Mouse (Mus musculus) kidney, postnatal 0 days (tissue): ENCODE measurements around the gene Mob3a. TPM values are rescaled to one million over a fixed set of nuclear protein-coding genes. Genes with fewer than 3 reads are reported as not detected.

Source experiments
- ATAC-seq: fragments of 200-750 bp; cut with Nextera tagmentation; replicated peaks from 2 replicates; pipeline ENCODE4 v1.8.0; 2017; ENCODE audit warnings: low read depth, moderate number of reproducible peaks, moderate TSS enrichment, moderate library complexity; ENCODE audit not compliant: low FRiP score
- DNase-seq: peaks from one replicate; pipeline ENCODE4 v3.0.0-alpha.2; 2016; ENCODE audit warnings: low spot score
- H3K27ac ChIP-seq: fragments of 300-500 bp; sonication (generic); 2 replicates; pipeline ENCODE4 v1.5.1; 2014; ENCODE audit warnings: mild to moderate bottlenecking
- H3K27me3 ChIP-seq: fragments of 300-500 bp; sonication (generic); 2 replicates; pipeline ENCODE4 v1.6.1; 2014; ENCODE audit warnings: low read length, mixed read lengths; ENCODE audit not compliant: insufficient read depth
- H3K36me3 ChIP-seq: fragments of 300-500 bp; sonication (generic); 2 replicates; pipeline ENCODE4 v1.6.1; 2014; ENCODE audit warnings: low read length, mixed read lengths; ENCODE audit not compliant: insufficient read depth
- H3K4me1 ChIP-seq: fragments of 300-500 bp; sonication (generic); replicated peaks from 2 replicates; pipeline ENCODE4 v1.6.1; 2014; ENCODE audit warnings: antibody characterized with exemption, low read length, mixed read lengths; ENCODE audit not compliant: insufficient read depth
- H3K4me2 ChIP-seq: fragments of 300-500 bp; sonication (generic); 2 replicates; pipeline ENCODE4 v1.6.1; 2014; ENCODE audit warnings: mild to moderate bottlenecking, low read length, moderate library complexity, mixed read lengths
- H3K4me3 ChIP-seq: fragments of 300-500 bp; sonication (generic); replicated peaks from 2 replicates; pipeline ENCODE4 v1.5.1; 2014; ENCODE audit warnings: low read depth, low read length
- H3K9ac ChIP-seq: fragments of 300-500 bp; sonication (generic); 2 replicates; pipeline ENCODE4 v1.6.1; 2014; ENCODE audit warnings: low read depth, low read length
- H3K9me3 ChIP-seq: fragments of 300-500 bp; sonication (generic); replicated peaks from 2 replicates; pipeline ENCODE4 v1.6.1; 2016; ENCODE audit warnings: low read length, inconsistent platforms, mixed read lengths
- CTCF ChIP-seq: IDR thresholded peaks from 2 replicates; pipeline ENCODE4 v1.5.1; 2016; ENCODE audit warnings: antibody characterized with exemption, low read depth, mild to moderate bottlenecking, moderate library complexity
- WGBS: fragments of 180-500 bp; shearing (Covaris S2); extraction: QIAGEN DNeasy Blood & Tissue Kit; methylation state at CpG from one replicate; pipeline ENCODE4 v1.1.7; 2014; 5-methylcytosine and 5-hydroxymethylcytosine counted together
- polyA plus RNA-seq: library from polyadenylated mRNA; unstranded; fragments of >200 nt; fragmentation: Nextera tagmentation; extraction: Ambion mirVana; gene quantifications from 2 replicates; pipeline ENCODE4 v1.2.1, GENCODE M21; 2015

The Mob3a gene
- polyA plus RNA-seq, 1 experiment from 2014 or later = 22.3 TPM

GRCm38 (mm10) chr10:80668614-80669013 lies 33.2 kb downstream of the Mob3a start:
- H3K4me2 ChIP-seq = no peak overlapping the region
- DNase-seq (no peak), ATAC-seq (no peak)
- H3K4me1 ChIP-seq = peaks cover 45% of the 10 kb centered on the region
- H3K27ac ChIP-seq = no peak overlapping the region
- H3K9me3 ChIP-seq = no peaks in the 10 kb centered on the region
- WGBS = 78% methylated on average over 11 of the region's 11 CpGs
- no peaks in the 10 kb centered on the region for H3K27me3 ChIP-seq
- no peak overlapping the region for H3K9ac ChIP-seq
- no peak overlapping the region for H3K4me3 ChIP-seq
- no peak for TF ChIP-seq CTCF
- peaks cover 62% of the 10 kb centered on the region for H3K36me3 ChIP-seq

GRCm38 (mm10) chr10:80666837-80667412 lies 34.9 kb downstream of the Mob3a start:
- peak overlapping the region; percentile 93; the same call in 1 of the 2 replicates for H3K27ac ChIP-seq
- no peaks in the 10 kb centered on the region for H3K27me3 ChIP-seq
- H3K4me1 ChIP-seq = peaks cover 39% of the 10 kb centered on the region
- 74% methylated on average over 19 of the region's 19 CpGs for WGBS
- no peak overlapping the region for H3K4me3 ChIP-seq
- ATAC-seq (no peak), DNase-seq (no peak)
- H3K9me3 ChIP-seq = no peaks in the 10 kb centered on the region
- peaks cover 51% of the 10 kb centered on the region for H3K36me3 ChIP-seq
- no peak for TF ChIP-seq CTCF
- no peak overlapping the region for H3K4me2 ChIP-seq
- no peak overlapping the region for H3K9ac ChIP-seq

- H3K9me3 ChIP-seq = no peaks in the 10 kb centered on the region
- no peaks in the 10 kb centered on the region for H3K27me3 ChIP-seq
- no peak for DNase-seq
- H3K9ac ChIP-seq = 0 out of 2 replicates have a peak overlapping the region, but pooled peaks have one; percentile 4
- peak; percentile 43; the same call in 1 of the 2 replicates for TF ChIP-seq CTCF
- no peak overlapping the region for H3K4me2 ChIP-seq
- peaks cover 39% of the 10 kb centered on the region for H3K4me1 ChIP-seq
- WGBS = 52% methylated on average over 10 of the region's 10 CpGs
- no peak for ATAC-seq
- H3K36me3 ChIP-seq = peaks cover 45% of the 10 kb centered on the region
- peak overlapping the region; percentile 93 for H3K27ac ChIP-seq
- H3K4me3 ChIP-seq = no peak overlapping the region
Measured at GRCm38 (mm10) chr10:80665981-80666733, 35.6 kb downstream of the Mob3a start.

- DNase-seq (no peak), ATAC-seq (no peak)
- Histone ChIP-seq H3K4me2 (peak overlapping the region; percentile 44; the same call in 1 of the 2 replicates), H3K27ac (peak overlapping the region; percentile 93), H3K4me3 (no peak overlapping the region), H3K9me3 (no peaks in the 10 kb centered on the region), H3K36me3 (peaks cover 38% of the 10 kb centered on the region), H3K27me3 (no peaks in the 10 kb centered on the region), H3K9ac (no peak overlapping the region), H3K4me1 (peaks cover 39% of the 10 kb centered on the region)
- 43% methylated on average over 4 of the region's 4 CpGs for WGBS
- no peak for TF ChIP-seq CTCF
Measured at GRCm38 (mm10) chr10:80665459-80665858, 36.3 kb downstream of the Mob3a start.

GRCm38 (mm10) chr10:80665016-80665380 lies 36.8 kb downstream of the Mob3a start:
- WGBS = 9% methylated on average over 10 of the region's 10 CpGs
- no peaks in the 10 kb centered on the region for H3K27me3 ChIP-seq
- H3K9me3 ChIP-seq = no peaks in the 10 kb centered on the region
- DNase-seq (peak; percentile 85), ATAC-seq (peak; percentile 52)
- H3K4me1 ChIP-seq = peaks cover 39% of the 10 kb centered on the region
- H3K4me3 ChIP-seq = 0 out of 2 replicates have a peak overlapping the region, but pooled peaks have one; percentile 11
- H3K4me2 ChIP-seq = peak overlapping the region; percentile 44
- no peak overlapping the region for H3K9ac ChIP-seq
- no peak for TF ChIP-seq CTCF
- peaks cover 35% of the 10 kb centered on the region for H3K36me3 ChIP-seq
- H3K27ac ChIP-seq = peak overlapping the region; percentile 93

- H3K36me3 ChIP-seq = peaks cover 29% of the 10 kb centered on the region
- H3K4me2 ChIP-seq = peak overlapping the region; percentile 44
- peak; percentile 12; the same call in 1 of the 2 replicates for TF ChIP-seq CTCF
- H3K4me3 ChIP-seq = 0 out of 2 replicates have a peak overlapping the region, but pooled peaks have one; percentile 11
- WGBS = 8% methylated on average over 16 of the region's 16 CpGs
- peak overlapping the region; percentile 93 for H3K27ac ChIP-seq
- peak; percentile 77 for ATAC-seq
- H3K9ac ChIP-seq = peak overlapping the region; percentile 24; the same call in 1 of the 2 replicates
- no peaks in the 10 kb centered on the region for H3K27me3 ChIP-seq
- peak; percentile 93 for DNase-seq
- no peaks in the 10 kb centered on the region for H3K9me3 ChIP-seq
- H3K4me1 ChIP-seq = peaks cover 39% of the 10 kb centered on the region
Measured at GRCm38 (mm10) chr10:80664197-80665015, 37.4 kb downstream of the Mob3a start.
